Mouse (Mus musculus) induced T-regulatory cell, adult 2 months (primary cell): Measurements from ENCODE around the gene Guca2b.

Source experiments
- DNase-seq: peaks from one replicate; pipeline ENCODE4 v3.0.0-alpha.2; 2012; ENCODE audit warnings: low read depth

The Guca2b gene

DNA sequence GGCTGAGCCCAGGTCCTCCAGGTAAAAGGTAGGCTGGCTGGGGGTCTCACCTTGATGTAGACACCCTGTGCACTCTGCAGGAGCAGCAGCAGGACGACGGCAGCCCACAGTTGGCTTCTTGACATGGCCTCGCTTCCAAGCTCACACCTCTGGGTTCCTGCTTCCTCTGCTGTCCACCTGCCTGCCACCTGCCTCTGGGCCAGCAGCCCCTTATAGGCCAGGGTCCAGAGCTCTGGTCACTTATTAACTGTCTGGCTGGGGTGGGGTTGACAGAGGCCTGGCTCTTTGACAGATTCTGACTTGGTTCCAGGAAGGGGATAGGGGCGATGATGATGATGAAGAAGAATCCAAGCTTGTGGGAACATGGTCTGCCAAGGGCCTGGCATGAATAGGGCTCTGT is at the start of gene Guca2b:
Gene Guca2b (minus strand): TSS at position 224 of the 400 bp plus-strand sequence.
- DNase-seq, result no peak

DNA sequence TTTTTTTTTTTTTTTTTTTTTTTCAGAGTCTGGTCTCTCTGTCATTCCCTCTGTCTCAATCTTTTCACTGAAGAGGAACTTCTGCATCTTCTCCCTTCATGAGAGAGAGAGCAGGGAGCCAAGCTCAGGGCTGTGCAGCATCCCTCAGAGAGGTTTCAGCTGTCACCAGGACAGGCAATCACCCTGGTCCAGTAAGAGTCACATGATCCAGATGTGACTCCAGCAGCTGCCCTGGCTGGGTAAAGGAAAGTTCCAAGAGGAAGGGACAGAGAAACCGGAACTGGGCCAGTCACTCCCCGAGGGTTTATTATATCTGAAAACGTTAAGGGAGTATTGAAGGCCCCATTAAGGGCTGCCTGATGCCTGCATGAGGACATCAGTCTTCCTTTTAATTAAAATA is 49.0 kb upstream of the Guca2b start:
- DNase-seq, result no peak

DNA sequence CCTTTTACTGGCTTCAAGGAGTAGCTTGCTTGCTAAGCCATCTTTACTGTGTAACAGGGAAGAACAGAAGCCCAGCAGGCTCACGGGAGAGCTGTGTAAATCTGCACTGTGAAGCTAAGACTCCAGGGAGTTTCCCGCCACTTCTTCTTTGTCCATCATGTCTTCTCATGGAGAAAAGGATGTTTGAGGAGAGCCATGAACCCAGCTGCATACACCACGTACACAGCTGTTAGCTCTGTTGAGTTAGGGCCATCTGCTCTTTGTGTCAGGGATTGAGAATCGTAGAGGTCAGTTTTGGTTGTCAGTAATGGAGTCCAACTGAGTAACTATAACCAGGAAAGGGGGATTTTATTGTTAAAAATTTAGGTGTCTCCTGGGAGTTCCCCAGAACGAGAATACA is 48.6 kb upstream of the Guca2b start:
- DNase-seq, result no peak

DNA sequence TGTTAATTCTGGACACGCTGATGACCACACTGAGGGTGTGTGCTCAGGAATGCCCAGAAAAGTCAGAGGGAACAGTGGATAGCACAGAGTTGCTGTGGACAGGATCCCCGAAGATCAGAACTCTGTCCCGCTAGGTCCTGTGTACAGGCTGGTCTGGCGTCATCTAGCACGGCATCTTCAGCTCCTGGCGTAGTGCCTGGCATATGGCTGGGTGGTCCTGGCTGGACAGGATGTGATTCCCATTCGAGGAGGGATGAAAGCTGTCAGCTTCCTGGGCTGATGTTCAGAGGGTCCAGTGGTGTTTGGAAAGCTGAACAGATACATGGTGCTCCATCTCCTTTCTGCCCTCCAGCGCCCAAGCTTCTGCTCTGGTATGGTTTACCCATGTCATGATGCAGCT is 45.2 kb upstream of the Guca2b start:
- no peak for DNase-seq

DNA sequence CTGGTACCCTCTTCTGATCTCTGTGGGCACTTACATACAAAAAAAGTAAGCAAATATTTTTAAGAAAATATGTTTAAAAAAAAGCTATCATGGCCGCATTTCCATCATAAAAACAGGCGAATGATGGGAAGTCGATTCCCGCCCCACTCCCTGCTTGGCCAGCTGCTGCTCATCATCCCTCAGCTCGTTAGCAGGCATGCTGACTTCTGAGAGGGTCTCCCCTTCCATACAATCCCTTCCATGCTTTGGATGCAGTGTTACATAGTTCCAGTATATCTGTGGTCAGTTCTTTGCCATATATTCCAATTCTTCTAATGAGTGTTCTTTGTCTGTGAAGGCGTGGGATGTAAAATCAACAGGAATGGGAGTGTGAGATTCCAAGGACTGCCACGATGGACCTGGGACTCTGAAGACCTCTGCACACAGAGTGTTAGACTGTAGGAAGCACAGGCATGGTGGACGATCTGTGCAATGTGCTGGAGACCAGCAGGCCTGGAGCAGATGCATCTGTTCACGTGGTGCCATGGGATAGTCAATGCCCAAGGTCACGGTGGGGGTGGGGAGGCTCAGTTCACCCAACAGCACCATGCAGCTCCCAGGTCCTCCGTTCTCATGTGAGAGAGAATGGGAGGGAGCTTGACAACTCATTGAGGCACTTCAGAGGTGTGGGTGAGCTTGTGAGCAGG is 42.7 kb upstream of the Guca2b start:
- no peak for DNase-seq

DNA sequence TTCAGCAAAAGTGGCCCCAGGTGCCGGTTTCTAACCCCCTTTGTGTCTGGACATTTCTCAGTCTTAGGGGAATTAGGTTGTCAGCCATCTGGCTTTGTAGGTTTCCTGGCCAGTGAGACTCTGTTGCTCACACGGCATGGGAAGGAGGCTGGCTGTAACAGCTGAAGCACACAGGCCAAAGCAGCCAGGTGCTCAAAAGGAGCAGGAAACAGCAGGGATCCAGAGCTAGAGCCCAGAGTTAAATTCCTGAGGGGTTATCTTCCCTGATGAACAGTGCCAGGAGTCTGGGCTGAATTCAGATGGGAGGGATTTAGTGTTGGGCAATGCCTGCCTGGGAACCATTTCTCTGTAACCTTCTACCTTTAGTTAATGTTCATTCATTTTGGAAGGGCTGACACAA is 39.6 kb upstream of the Guca2b start:
- no peak for DNase-seq

DNA sequence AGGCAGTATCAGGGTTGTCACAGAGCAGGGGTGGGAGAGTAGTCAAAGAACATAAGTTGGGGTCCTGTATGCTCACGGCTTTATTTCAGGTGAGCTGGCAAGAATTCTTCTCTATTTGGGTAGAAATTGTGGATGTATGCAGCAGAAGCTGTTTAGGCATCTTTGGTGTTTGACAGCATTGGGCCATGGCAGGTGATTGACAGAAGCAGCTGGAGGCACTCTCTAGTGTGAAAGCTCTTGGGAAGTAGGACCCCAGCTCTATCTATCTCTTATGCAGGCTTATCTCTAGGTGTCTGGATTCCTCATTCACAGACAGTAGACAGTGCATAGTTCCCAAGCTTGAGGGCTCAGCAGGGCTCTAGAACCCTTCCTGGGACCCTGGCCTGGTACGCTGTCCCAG is 27.0 kb upstream of the Guca2b start:
- no peak for DNase-seq

DNA sequence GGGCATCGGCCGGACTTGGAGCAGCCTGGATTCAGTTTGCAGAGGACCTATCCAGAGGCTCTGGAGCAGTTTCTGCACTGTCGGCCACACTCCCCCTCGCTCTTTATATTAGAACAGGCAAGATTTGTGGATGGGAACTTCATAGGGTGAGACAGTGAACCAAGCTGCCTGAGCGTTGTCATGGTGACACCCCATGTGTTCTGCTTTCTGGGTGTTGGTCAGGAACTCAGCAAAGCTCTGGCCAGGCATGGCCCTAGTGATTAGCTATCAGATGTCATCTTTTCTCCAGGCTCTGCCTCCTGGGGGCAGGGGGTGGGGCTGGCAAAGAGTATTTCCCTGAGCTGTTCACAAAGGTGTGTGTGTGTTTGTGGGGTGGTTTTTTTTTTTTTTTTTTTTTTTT is 23.8 kb upstream of the Guca2b start:
- DNase-seq, result no peak

DNA sequence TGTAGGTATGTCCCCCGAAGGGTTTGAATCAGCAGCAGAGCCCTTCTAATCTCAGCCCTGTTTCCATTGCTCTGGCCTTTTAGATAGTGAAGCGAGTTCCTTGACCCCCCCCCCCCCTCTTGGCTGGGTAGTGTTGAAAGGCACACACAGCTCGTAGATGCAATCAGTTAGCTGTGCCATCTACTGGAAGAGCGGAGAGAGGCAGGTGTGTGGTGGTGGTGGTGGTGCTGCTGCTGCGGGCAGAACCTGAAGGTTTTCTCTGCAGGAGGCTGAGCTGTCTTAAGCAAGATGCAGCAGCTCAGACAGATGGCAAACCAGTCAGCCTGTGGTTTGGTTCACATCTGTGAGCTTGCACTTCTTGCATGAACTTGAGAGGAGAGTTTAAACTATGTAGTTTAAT is 13.9 kb upstream of the Guca2b start:
- no peak for DNase-seq

DNA sequence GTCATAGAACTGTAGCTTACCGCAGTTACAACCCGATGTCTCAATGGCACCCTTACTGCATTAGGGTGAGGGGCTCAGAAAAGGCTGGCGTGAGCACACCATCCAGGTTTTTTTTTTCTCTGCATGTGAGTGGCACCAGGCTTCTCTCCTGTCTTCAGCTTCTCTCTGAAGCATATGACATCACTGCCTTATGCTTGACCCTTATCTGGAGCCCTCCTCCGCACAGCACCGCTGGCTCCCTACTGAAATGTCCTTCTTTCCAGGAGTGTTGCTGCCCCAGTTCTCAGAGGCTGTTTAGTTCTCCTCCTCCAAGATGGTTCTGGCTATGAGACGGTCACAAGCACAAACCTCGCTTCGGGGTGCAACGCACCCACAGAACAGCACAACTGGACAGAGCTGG is 12.4 kb upstream of the Guca2b start:
- DNase-seq, result no peak

DNA sequence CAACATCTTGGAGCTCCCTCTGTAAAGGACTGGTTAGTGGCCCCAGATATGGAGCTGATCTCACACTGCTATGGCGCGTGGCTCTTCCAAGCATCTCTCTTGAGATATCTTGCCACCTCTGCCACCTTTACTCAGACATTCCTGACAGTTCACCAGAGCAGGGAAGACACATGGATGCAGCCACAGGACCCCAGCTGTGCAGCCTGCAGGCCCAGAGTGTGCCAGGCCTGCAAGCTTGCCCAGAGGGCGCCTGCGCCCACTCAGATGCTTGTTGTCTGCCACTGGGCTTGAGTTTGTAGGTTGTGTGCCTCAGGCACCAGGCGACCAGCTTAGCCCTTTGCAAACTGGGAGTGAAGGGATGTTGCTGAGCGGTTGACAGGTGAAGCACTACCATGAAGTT is 12.0 kb upstream of the Guca2b start:
- no peak for DNase-seq

DNA sequence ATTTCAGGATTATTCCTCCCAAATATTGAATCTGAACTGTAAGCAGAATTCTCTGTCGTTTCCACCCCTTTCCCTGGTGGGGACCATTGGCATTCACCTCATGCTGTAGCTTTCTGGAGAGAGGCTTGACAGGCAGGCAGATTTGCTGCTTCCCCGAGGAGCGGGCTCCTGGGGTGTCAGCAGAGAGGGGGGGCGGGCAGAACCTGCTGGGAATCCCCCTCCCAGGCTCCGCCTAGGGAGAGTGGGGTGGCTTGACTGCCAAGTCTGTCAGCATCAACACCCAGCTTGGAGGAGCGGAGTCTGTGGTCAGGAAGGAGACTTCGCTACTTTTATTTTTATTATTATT is 11.4 kb upstream of the Guca2b start:
- DNase-seq, result no peak

DNA sequence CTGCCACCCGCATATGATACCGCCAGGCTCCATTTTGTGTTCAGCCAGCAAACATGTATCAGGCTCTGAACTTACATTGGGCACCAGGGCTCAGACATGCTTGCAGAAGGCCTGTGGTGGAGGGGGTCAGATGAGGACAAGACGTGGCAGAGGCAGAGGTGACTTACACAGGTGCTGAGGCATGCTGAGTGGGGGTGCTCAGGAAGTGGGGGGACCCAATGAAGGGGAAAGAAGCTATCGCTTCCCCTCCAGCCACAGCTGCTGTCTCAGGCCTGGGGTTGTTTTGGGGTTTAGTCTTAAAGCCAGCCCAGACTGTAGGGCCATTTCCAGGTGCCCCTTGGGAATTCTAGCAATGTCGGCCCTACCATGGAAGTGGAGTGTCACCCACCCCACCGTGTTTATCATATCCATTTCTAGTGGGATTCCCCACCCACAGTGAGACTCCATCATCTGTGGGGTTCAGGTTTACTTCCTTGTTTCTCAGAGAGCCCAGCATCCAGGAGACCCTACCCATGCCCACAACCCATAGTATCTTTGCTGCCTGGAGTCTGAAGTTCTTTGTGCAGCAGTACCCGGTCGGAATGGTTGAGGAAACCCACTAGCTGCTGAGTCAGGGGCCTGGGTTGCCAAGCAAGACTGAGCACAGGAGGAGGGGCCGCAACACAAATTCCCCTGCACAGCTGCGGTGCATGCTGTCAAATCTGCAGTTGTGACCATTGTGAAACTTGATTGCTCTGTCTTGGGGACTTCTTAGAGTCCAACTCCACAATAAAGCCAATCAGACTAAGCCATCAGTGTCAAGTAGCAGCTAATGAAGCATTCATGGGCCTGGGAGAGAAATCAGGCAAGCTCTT is 10.8 kb upstream of the Guca2b start:
- DNase-seq, result no peak

DNA sequence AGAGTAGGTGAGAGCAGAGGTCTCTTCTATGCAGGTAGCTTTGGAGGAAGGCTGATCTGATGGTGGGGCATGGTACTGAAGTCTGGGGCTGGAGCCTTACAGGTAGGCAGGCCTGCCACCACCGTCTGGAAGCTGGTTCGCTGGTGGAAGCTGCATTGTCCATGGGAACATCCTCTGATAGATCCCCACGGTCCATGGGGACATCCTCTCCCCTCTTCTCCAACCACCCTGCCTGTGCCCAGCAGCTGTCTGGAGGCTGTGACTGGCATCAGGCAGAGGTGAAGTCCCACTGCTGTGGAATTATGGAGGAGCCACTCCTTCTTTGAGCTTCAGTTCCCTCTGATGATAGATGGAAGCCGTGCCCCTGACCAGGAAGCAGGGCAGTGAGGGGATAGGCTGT is 9.8 kb upstream of the Guca2b start:
- no peak for DNase-seq

DNA sequence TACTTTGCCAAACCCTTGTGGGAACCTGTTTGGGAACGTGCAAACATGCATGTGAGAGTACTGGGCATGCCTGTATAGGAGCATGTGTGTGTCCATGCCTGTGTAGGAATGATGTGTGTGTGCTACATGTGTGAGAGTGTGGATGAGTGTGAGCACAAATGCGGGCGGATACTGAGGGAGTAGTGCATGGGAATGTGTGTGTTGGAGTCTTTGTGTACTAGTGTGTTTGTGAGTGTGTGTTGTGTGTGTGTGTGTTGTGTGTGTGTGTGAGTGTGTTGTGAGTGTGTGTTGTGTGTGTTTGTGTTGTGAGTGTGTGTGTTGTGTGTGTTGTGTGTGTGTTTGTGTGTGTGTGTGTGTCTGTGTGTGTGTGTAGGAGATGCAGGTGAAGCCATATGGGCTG is 9.4 kb upstream of the Guca2b start:
- no peak for DNase-seq

DNA sequence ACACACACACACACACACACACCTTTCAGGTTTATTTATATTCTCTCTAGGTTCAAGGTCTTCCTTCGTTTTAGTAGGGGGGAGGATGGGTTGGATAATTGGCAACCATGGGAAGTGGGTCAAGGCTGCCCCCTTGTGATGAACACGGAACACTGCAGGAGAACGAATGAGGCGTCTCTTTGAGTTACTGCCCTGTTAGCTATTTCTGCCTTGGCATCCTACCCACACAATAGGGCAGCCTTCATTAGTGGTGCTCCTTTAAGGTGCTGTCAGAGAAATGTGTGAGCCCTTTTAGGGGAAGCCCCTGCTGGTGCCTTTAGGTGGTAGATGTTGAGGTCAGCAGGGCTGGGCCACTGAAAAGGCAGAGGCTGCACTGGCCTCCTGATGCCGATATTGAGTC is 8.7 kb upstream of the Guca2b start:
- peak; percentile 62 for DNase-seq

DNA sequence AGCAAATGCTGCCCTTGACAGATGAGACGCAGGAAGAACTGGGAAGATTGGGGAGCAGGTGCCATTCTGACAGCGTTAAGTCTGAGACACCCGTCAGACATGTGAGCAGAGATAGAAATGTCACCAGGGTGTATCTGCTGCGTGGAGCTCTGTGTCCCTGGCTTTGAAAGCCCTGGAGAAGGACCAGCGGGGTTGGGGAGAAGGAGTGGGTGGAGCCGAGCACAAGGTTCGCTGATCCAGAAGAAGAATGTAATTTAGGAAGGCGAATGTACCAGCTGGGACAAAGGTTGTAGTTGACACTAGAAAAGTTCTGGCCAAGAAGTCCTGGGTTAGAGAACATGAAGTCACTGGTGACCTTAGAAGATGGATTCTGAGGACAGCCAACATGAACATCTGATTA is 7.4 kb upstream of the Guca2b start:
- DNase-seq, result no peak

DNA sequence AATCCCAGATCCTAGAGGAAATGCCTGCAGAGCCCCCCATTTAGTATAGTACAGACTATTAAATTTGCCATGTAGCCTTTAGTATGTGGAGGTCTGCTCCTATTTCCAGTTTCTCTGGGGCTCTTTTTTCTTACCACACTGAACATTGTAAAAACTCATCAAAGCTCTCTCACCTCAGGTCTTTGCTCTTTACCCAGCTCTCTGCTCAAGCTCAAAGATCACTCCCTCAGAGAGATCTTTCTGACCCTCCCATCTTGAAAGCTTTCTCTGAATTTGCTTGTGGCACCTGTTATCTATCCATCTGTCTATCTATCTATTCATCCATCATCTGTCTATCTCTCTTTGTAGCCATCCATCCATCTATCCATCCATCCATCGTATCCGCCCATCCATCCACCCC is 6.4 kb upstream of the Guca2b start:
- DNase-seq, result no peak

DNA sequence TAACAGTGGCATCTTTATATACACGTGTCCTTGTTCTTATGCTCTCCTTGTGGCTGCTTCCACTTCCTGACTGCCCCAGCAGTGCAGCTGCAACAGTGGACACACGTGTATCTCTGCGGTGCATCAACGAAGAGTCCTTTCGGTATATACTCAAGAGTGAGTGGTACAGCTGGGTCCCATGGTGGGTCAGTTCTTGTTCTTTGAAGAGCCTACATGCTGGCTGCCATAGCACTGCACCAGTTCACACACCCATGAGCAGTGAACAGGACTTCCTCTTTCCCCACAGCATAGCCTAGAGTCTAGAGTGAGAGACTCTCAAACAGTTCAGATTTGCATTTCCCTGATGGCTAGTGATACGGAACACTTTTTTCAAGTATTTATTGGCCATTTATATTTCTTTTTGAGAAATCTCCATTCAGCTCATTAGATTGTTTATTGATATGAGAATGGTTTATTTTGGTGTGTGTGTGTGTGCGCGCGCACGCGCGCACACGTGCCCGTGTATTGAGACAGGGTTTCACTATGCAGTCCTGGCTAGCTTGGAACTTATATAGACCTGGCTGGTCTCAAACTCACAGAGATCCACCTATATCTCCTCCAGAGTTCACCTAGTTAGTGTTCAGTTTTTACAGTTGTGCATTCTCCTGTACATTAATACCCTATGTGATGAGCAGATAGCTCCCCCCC is 4.8 kb upstream of the Guca2b start:
- DNase-seq, result no peak

DNA sequence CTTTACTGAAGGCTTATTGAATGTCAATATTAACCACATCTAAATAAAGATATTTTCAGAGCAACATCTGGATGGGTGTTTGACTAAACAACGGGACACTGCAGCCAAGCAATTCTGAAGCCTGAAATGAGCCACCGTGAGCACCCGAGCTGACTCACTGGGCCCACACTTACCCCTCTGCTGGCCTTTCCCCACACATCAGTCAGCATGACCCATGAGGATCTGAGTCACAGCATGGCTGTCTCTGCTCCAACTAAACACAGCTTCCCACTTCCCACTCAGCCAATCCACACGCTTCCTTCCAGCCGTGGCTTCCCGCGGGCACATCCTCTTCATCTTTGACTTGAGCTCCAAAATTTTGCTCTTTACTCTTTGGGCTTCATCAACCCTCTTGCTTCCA is 4.2 kb upstream of the Guca2b start:
- no peak for DNase-seq

DNA sequence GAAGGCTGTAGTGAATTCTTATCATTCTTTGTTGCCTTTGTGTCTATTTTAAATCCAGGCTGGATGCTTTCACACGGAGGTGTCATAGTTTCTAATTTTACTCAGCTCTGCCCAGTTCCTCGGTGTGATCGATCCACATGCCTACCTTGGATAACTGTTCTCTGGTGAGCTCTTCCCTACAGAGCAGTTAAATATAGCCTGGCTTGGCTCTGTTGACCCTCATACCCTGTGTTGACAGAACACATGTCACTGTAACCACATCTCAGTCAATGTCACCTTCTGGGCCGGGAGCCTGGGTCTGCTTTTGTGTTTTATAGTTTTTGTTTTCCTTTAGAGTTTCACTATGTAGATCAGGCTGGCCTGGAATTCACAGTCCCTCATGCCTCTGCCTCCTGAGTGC is 3.4 kb upstream of the Guca2b start:
- DNase-seq, result no peak

DNA sequence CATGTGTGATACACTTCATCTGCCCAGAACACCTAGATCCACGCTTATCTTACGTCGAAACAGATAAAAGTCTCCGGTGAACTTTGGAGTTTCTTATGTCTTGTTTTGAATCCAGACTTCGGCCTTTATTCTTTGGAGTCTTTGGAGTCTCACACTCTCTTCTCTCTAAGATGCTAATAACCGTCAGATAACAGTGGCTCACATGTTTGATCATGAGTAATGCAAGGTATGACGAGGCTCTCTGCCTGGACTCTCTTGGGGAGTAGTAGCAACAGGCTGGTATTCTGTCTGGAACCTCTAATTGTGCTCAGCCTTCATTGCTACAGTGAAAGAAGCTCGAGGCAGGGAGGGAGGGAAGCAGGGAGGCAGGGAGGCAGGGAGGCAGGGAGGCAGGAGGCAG is 1.3 kb upstream of the Guca2b start:
- no peak for DNase-seq

DNA sequence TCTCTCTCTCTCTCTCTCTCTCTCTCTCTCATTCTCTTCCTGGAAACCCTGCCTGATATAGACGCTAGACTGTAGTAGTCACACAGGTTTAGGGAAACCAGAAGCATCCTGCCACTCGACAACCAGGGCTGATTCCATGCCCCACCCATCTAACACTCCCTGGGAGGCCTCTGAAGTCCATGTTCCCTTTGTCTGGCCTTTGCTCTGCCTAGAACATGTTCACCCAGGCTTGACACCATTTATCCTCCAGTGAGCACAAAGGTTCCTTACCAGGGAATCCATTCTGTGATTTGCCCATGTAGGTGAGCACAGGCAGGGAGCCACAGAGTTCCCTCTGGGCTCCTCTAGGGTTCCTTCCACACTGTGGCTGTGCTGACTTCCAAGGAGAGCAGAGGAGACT is 508 bp downstream of the Guca2b start:
- no peak for DNase-seq
